Mouse (Mus musculus) frontal cortex, adult 2 months (tissue): Measurements from ENCODE around the gene Tsc2. TPM values are rescaled to one million over a fixed set of nuclear protein-coding genes. Genes with fewer than 3 reads are reported as not detected.
A peak's percentile ranks its signal among the peaks of the same experiment; 100 is the strongest.

ENCODE experiments used
- DNase-seq, 2 experiments: peaks; one replicate each; pipeline ENCODE4 v3.0.0; 2022; ENCODE audit warnings: low spot score in 1 of 2; ENCODE audit errors: extremely low spot score in 1 of 2
- polyA plus RNA-seq: library from polyadenylated mRNA; depleted of rRNA; stranded (reverse); fragments of >200 nt; gene quantifications from 2 replicates; pipeline ENCODE4 v1.2.3, GENCODE M21; 2012

Tsc2 gene
- polyA plus RNA-seq, 1 experiment = 194 TPM

GRCm38 (mm10) chr17:24579532-24579931 is 52.9 kb downstream of the Tsc2 start:
- no peak for DNase-seq

DNA sequence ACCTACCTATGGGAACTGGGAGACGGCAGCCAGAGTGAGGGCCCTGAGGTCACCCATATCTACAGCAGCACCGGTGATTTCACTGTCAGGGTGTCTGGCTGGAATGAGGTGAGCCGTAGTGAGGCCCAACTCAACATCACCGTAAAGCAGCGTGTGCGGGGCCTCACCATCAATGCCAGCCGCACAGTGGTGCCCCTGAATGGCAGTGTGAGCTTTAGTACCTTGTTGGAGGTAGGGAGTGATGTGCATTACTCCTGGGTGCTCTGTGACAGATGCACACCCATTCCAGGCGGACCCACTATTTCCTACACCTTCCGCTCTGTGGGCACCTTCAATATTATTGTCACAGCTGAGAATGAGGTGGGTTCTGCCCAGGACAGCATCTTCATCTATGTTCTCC is 58.6 kb downstream of the Tsc2 start:
- DNase-seq = no peak

GRCm38 (mm10) chr17:24572651-24573245 is 59.7 kb downstream of the Tsc2 start:
- DNase-seq = no peak

- no peak for DNase-seq
Measured at GRCm38 (mm10) chr17:24569837-24570236, 62.6 kb downstream of the Tsc2 start.

GRCm38 (mm10) chr17:24567034-24567779 is 65.2 kb downstream of the Tsc2 start:
- no peak for DNase-seq

DNA sequence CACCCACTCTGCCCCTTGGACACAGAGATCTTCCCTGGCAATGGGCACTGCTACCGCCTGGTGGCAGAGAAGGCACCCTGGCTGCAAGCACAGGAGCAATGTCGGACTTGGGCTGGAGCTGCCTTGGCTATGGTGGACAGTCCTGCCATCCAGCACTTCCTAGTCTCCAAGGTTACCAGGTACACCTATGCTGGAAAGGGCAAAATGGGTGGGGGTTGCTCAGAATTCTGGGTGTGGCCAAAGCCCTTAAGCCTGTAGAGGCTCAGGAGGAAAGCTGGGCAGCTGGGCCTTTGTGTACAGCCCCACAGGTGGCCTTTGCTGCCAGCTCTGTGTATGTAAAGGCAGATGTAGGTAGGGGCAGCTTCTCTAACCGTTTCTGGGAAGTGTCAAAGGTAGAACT is 66.6 kb downstream of the Tsc2 start:
- no peak for DNase-seq

DNA sequence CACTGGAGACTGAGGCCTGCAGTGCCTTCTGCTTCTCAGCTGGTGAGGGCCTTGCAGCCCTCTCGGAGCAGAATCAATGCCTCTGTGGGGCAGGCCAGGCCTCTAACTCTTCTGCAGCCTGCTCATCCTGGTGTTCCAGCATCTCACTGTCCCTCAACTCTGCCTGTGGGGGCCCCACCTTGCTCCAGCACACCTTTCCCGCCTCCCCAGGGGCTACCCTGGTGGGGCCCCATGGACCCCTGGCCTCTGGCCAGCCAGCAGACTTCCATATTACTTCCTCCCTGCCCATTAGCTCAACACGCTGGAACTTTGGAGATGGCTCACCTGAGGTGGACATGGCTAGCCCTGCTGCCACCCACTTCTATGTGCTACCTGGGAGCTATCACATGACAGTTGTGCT is 67.3 kb downstream of the Tsc2 start:
- no peak for DNase-seq

GRCm38 (mm10) chr17:24564422-24564821 is 68.0 kb downstream of the Tsc2 start:
- no peak for DNase-seq

- DNase-seq = no peak
Measured at GRCm38 (mm10) chr17:24563638-24564037, 68.8 kb downstream of the Tsc2 start.

- DNase-seq = no peak
Measured at GRCm38 (mm10) chr17:24561592-24561991, 70.8 kb downstream of the Tsc2 start.

DNA sequence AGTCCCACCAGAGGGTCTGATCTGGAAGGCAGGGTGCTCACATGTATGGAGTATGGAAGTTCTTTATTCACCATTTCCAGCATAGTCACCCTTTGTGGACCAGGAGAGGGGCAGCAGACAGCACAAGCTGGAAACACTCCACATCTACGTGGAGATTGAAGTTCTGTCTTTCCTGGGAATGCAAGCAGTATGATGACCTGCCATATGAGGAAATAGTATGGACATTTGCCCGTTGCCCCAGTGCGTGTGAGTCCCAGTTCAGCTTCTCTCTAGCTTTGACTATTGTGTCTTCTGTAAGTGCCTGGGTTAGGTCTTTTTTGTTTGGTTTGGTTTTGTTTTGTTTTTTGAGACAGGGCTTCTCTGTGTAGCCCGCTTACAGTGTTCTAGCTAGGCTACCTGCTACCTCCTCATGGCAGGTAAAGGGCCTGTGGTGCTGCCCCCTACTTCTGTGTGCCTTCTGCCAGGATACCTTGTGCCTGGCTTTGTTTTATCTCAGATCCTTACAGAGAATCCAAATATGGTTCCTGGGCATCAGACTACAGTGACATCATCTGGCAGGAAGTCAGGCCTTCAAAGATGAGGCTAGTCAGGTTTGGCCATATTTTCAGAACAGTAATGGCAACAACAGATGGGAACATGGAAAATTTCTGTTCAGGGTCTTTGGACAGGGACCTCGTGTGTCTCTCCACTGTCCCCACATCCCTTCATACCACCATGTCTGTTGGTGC is 72.0 kb downstream of the Tsc2 start:
- DNase-seq = no peak

- no peak for DNase-seq
Measured at GRCm38 (mm10) chr17:24559146-24559545, 73.3 kb downstream of the Tsc2 start.

DNA sequence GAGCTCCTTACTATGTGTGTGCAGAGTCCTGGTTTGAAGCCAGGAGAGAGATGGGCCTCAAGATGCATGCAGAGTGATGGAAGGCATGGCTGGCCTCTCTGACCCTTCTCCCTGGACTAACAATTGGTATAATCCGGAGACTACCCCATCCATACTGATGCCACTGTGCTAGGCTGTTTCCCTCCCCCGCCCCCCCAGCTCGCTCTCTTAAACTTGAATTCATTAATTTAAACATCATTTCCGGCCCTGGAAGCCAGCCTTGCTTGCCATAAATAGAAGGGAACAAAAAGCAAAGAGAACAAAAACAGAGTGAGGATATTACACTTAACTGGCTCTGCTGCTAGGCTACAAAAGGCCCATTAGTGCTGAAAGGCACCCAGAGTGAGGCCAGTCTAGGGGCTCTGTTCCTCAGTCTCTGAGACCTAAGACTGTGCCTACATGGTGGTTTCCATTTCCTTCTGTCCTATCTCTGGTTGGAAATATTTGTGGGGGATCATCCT is 73.8 kb downstream of the Tsc2 start:
- DNase-seq = peak in 1 of 2 experiments; percentile 53

DNA sequence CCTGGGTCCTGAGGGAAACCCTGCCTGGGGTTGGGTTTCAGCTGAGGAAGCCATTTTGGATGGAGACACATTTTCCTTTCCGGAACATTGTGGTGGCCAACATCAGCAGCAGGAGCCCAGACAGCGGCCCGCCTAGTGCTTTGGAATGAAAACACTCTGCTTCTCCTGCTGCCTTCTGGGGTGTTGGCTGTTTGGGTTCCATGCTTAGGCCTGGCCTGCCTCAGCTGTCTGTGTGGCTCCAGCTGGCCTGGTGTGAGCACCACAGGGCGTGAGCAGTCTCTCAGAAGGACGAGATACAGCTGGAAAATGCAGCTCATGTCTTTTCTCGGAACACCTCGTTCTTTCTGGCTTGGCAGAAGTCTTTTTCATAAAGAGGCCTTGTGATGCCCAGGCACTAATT is 75.3 kb downstream of the Tsc2 start:
- no peak for DNase-seq

DNA sequence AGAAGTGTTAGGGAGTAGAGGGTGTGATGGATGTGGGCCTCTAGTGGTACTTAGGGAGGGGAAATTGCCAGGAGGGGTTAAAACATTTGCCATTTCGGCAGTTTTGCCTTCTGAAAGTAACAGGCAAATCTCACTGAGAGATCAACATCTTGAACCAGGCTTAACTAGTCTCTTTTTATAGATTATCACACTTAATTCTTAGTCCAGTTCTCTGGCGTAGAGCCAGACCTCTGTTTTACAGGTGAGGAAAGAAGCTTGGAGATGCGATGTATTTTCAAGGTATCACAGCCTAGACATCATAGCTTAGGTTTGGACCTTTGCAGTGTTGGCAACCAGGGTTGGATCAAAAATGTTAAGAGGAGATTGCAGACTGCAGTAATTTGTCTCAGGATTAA is 81.4 kb downstream of the Tsc2 start:
- DNase-seq = no peak

- peak in 1 of 2 experiments; percentile 75 for DNase-seq
Measured at GRCm38 (mm10) chr17:24550416-24551049, 81.9 kb downstream of the Tsc2 start.

- DNase-seq = peak; percentile 98
Measured at GRCm38 (mm10) chr17:24549618-24550415, 82.6 kb downstream of the Tsc2 start, which contains the start of gene Pkd1. TSS of gene Pkd1 (plus strand) at chr17:24549834.

- peak in 1 of 2 experiments; percentile 68 for DNase-seq
Measured at GRCm38 (mm10) chr17:24548921-24549617, 83.4 kb downstream of the Tsc2 start.

GRCm38 (mm10) chr17:24548435-24548834 is 84.0 kb downstream of the Tsc2 start:
- DNase-seq = no peak

DNA sequence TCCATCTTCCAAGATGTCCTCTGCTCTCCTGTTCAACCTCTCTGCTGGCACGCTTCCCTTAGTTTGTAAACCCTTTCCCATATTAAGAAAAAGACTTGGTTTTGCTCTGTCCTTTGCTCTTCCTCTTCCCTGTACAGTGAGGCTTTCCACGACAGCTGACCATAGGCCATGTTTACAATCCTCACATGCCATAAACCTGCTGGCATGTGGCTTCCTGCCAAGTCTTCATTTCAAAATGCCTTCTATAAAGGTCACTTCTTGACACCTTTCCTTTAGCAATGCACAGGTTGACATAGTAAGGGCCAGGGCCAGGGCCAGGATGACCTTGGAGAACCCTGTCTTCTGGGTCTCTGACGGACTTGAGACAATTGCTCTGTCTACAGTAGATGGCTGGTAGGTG is 86.2 kb downstream of the Tsc2 start:
- no peak for DNase-seq
